Mouse (Mus musculus) brain, embryonic 14.5 days (tissue): ENCODE measurements around the gene Cd300ld5.
"Not testable (repeated sequence)": the region's sequence is repeated elsewhere in the genome, so short reads cannot be mapped to it uniquely, and the experiment has no call there.

Experiments
- CTCF ChIP-seq: fragments of 200-500 bp; IDR thresholded peaks from 2 replicates; pipeline ENCODE4 v1.5.1; 2012; ENCODE audit warnings: inconsistent platforms, mild to moderate bottlenecking, moderate library complexity, borderline replicate concordance; ENCODE audit not compliant: insufficient read depth, insufficient read length; ENCODE audit errors: extremely low read depth
- POLR2A ChIP-seq: fragments of 200-500 bp; IDR thresholded peaks from 2 replicates; pipeline ENCODE4 v1.6.1; 2012; ENCODE audit warnings: mild to moderate bottlenecking, inconsistent platforms, borderline replicate concordance; ENCODE audit not compliant: poor library complexity, insufficient read depth, insufficient read length, severe bottlenecking; ENCODE audit errors: extremely low read depth

GRCm38 (mm10) chr11:115037669-115038068 is at the start of gene Cd300ld5:
- not testable (repeated sequence) for TF ChIP-seq CTCF, POLR2A
